1 mouse cellular context compared by ENCODE assay signal in the genomic region with DNA sequence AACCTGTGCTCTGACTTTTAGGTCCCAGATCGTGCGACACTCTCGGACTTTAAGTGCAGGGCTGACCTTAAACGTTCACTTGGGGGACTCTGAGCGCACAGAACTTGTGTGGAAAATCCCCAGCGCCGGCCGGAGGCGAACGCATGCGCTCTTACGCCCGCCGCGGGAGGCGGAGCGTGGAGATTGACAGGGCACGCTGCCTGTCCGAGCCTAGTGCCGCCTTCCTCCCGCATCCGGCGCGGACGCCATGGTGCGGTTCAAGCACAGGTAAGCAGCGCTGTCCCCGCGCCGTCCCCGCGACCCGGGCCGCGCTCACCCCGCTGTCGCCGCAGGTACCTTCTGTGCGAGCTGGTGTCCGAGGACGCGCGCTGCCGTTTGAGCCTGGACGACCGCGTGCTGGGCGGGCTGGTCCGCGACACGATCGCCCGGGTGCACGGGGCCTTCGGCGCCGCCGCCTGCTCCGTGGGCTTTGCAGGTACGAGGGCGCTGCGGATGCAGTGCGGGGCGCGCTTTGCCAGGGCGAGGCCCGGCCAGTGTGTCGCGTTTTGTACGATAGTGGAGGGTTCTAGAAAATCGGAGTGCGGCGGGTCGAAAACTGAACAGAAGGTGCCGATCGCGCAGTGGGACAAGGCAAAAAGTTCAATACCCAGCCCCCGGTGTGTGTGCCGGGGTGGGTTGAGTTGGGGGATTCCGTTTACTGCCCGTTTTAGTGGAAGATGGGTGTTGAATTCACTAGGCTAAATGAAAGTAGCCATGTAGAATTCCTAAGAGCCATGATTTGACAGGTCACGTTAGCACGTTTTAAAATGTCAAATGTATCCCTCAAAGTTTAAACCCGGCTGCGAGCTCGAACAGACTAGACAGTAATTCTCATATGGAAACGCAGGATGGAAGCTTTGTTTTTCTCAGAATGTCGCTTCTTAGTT.
A peak's percentile ranks its signal among the peaks of the same experiment; 100 is the strongest.
TF ChIP-seq lines count a peak whose summit lies in the region.

No protein-coding gene starts in this region.

TF ChIP-seq in MEL, 35 proteins besides CTCF, POLR2A, EP300 and RAD21 (continued from another document):
- peak; percentile 40; the same call in 1 of the 2 replicates for TF ChIP-seq RCOR1 (IDR thresholded peaks at IDR 0.05; ENCODE audit: low read depth, low read length)
- 0 out of 2 replicates have a peak, but pooled peaks have one; percentile 22 for TF ChIP-seq ZNF384 (IDR thresholded peaks at IDR 0.05; ENCODE audit: low read depth, low read length)
- no peak for TF ChIP-seq E2F4 (IDR thresholded peaks at IDR 0.05; ENCODE audit: borderline replicate concordance, low read depth, low read length)
- TF ChIP-seq GABPA (IDR thresholded peaks at IDR 0.05; ENCODE audit: low read depth, low read length): no peak
- TF ChIP-seq ZKSCAN1 (IDR thresholded peaks at IDR 0.05; ENCODE audit: low read depth, low read length): 0 out of 2 replicates have a peak, but pooled peaks have one; percentile 45
- peak; percentile 95 for TF ChIP-seq SIN3A (IDR thresholded peaks at IDR 0.05; ENCODE audit: low read length)
- no peak for TF ChIP-seq JUND (IDR thresholded peaks at IDR 0.05; ENCODE audit: low read depth, low read length)
- no peak; the same call in 1 of the 2 replicates for TF ChIP-seq KAT2A (conservative IDR thresholded peaks at IDR 0.05; ENCODE audit: low read depth, low read length)
- TF ChIP-seq MAZ (IDR thresholded peaks at IDR 0.05; ENCODE audit: low read depth, low read length): 0 out of 2 replicates have a peak, but pooled peaks have one; percentile 53
- peak; percentile 73 for TF ChIP-seq MAX (IDR thresholded peaks at IDR 0.05; ENCODE audit: low read length)
- TF ChIP-seq MEF2A (IDR thresholded peaks at IDR 0.05; ENCODE audit: extremely low read depth, insufficient replicate concordance, low read depth, low read length, poor library complexity, severe bottlenecking): no peak; the same call in 1 of the 2 replicates
- TF ChIP-seq ELF1 (IDR thresholded peaks at IDR 0.05; ENCODE audit: low read depth, low read length): no peak
- 0 out of 2 replicates have a peak, but pooled peaks have one; percentile 44 for TF ChIP-seq CHD1 (IDR thresholded peaks at IDR 0.05; ENCODE audit: low read depth, low read length)
- TF ChIP-seq POLR2AphosphoS2 (IDR thresholded peaks at IDR 0.05; ENCODE audit: low read length): peak; percentile 84
- TF ChIP-seq TCF12 (IDR thresholded peaks at IDR 0.05; ENCODE audit: low read depth, low read length): peak; percentile 38; the same call in 1 of the 2 replicates
- peak; percentile 75 for TF ChIP-seq HCFC1 (IDR thresholded peaks at IDR 0.05; ENCODE audit: low read depth, low read length)
- TF ChIP-seq ZMIZ1 (IDR thresholded peaks at IDR 0.05; ENCODE audit: low read depth, low read length): peak; percentile 93
- TF ChIP-seq MYB (IDR thresholded peaks at IDR 0.05; ENCODE audit: low read depth, low read length): no peak
- no peak for TF ChIP-seq USF1 (IDR thresholded peaks at IDR 0.05; ENCODE audit: low read depth, low read length)
- TF ChIP-seq BHLHE40 (IDR thresholded peaks at IDR 0.05; ENCODE audit: borderline replicate concordance, low read depth, low read length): 0 out of 2 replicates have a peak, but pooled peaks have one; percentile 7
- TF ChIP-seq NELFE (IDR thresholded peaks at IDR 0.05; ENCODE audit: low read depth, low read length): peak; percentile 94
- peak; percentile 76 for TF ChIP-seq TBP (IDR thresholded peaks at IDR 0.05; ENCODE audit: low read depth, low read length)
- peak; percentile 86 for TF ChIP-seq NRF1 (IDR thresholded peaks at IDR 0.05; ENCODE audit: insufficient read depth, low read depth, low read length, poor library complexity, severe bottlenecking)
